Mouse (Mus musculus): ENCODE measurements around the gene Ppp1r26.

GRCm38 (mm10) chr2:28470591-28470990 lies 24.0 kb downstream of the Ppp1r26 start:
- TF ChIP-seq CTCF (IDR thresholded peaks at IDR 0.05; ENCODE audit: borderline replicate concordance, insufficient read depth, low read depth, low read length) (no peak), POLR2A (IDR thresholded peaks at IDR 0.05; ENCODE audit: borderline replicate concordance, insufficient read depth, low read length) (no peak)
